Mouse (Mus musculus): ENCODE measurements at regions not wholly inside any gene's neighbourhood (a gene's known extent, or its start where the extent isn't known, plus 50 kb on each side); places are given as distances from the start of the nearest gene placed in this dataset.
A peak's percentile ranks its signal among the peaks of the same experiment; 100 is the strongest.

DNA sequence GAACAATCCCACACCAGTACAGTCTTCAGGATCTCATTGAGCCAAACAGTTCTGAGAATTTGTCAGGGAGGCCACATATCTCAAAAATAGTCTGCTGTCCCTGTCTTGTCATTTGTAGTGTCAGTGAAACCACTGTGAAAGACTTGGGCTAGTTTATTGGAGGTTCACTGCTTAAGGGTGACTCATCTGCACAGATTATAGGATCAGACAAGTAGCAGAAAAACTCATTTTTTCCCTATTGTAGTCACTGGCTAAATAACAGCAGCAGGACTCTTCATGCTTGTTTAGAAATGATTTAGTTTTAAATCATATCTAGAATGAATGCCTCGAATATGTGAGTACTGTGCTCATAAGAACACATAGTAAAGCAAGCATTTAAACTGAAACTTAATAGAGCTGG is 475.2 kb upstream of the Marcks start:
- DNase-seq (ENCODE audit: low read depth): no peak

DNA sequence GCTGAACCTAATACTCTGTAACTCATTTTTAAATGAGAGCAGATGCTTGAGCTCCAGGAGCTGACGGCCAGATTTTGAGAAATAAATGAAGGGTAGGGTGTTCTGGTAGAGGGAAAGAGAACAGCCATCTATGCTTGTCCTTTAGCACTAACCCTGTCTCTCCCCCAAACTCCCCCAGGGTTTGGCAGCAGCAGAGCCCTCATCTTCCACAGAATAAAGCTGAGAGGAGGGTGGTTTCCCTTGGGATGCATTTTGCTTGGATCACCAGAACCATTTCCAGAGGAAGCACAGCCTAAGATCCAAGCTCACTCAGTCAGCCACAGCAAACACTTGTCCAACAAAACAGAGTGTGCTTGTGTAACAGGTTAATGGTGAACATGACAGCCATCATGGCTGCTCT is 464.8 kb upstream of the Marcks start:
- DNase-seq (ENCODE audit: low read depth): no peak

DNA sequence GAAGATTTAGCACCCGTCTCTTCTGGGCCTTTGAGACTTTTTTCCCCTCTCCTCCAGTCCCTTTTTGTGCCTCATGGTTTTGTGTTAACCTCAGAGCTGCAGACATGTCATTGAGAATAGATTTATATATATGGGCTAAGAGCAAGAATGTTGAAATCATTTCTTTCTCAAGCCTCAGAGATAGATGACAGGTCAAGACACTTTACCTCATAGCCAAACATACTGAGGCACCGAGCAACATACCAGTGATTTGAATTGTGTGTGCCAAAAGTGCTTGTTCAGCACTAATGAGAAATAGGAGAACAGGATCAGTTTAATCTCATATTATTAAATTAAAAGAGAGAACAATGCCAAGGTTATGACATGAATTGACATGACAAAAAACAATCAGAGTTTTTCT is 464.2 kb upstream of the Marcks start:
- peak; percentile 44 for DNase-seq (ENCODE audit: low read depth)

DNA sequence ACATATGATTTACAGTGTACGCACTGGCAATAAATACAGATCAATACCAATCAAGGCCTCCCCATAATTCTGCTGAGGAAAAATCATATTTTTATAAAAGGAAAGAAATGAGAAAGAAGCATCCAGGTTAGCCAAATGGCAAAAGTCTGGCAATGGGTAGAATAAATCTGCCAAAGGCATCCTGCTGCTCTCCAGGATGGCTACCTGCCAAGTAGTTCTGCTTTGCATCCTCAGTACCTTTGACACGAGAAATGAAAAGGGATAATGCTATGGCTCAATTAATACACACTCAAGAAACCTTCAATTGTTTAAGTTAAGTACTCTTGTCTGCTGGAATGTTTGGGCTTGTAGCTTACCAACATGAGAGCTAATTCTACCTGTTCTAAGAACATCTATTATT is 451.2 kb upstream of the Marcks start:
- DNase-seq (ENCODE audit: low read depth): no peak

DNA sequence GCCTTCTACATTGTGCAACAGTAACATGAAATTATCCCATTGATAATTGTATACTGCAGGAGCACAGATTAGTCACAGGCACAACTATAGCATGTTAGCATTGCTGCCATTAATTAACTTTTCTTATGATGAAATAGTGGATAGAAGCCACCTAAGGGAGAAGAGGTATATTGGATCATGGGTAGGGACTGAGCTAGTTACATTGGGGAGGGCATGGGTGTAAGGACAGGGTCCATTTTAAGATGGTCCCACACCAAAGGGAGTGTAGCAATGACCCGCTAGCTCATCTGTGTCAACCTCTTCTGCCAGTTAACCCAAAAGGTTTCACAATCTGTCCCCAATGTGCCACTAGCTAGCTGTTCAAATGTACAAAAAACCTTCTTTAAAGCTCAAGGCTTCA is 450.3 kb upstream of the Marcks start:
- no peak for DNase-seq (ENCODE audit: low read depth)

DNA sequence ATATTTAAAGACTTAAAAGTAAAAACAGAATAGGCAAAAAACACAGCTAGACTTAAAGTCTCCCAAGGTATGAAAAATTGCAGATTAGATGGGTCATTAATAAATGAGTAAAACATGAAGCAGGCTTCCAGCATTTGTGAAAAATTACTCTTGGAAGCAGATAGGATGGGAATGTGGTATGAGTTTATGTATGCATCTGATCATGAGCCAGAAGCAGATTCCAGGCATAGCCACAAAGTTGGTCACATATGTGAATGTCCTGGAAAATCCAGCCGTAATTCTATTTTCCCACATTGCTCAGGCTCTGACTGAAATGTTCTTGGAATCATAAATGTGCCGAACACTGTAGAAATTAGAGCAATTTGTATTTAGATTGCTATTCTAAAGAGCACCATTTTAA is 432.5 kb upstream of the Marcks start:
- DNase-seq (ENCODE audit: low read depth): peak; percentile 20

DNA sequence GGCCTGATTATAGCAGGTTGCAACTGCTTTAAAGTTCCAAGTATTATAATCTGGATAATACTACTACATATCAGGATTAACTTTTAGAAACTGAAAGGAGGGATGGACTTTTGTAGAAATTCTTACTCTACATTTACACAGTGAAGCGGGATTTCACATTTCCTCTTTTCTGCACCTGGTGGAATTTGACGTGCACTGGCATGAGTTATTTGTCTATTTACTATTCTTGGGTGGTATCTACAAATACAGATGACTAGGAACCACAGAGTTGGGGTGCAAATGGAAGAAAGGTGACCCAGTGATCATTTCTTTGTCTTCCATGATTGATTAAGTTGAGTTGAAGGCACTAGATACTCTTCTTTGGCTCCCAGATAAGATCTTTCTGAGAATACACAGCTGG is 423.0 kb upstream of the Marcks start:
- DNase-seq (ENCODE audit: low read depth): no peak

DNA sequence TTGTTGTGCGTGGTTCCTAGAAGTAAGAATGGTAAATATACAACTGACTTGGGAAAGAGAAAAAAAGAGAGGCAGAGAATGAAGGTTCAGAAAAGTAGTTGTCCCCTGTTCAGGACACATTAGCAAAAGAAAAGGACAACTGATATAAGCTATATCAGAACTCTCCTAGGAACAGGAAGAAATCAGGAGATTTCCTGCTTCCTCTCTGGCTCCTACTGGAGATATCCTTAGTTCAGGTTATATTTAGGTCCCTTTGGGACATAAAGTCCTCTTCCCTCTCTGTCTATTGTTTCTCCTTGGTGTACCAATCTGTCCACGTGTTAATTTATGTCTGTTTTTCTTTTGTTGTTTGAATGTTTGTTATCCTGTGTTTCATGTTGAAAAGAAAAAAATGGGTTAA is 410.7 kb upstream of the Marcks start:
- DNase-seq (ENCODE audit: low read depth): no peak

DNA sequence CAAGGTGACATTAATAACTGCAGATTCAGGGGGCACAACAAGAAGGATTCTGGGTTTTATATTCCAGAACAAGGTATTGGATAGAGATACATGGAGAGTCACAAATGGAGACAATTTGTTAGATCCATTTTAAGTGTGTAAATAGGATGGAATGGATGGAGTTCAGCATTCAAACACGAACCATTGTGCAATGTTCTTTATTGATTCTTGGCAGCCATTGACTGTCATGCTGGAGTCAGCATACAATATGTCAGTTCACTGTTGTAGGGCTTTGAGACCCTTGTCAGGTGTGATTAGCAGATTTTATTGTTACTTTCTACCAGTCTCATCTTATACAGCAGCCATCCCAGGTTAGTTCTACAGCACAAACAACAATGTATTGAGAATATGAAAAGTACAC is 402.0 kb upstream of the Marcks start:
- no peak for DNase-seq (ENCODE audit: low read depth)

DNA sequence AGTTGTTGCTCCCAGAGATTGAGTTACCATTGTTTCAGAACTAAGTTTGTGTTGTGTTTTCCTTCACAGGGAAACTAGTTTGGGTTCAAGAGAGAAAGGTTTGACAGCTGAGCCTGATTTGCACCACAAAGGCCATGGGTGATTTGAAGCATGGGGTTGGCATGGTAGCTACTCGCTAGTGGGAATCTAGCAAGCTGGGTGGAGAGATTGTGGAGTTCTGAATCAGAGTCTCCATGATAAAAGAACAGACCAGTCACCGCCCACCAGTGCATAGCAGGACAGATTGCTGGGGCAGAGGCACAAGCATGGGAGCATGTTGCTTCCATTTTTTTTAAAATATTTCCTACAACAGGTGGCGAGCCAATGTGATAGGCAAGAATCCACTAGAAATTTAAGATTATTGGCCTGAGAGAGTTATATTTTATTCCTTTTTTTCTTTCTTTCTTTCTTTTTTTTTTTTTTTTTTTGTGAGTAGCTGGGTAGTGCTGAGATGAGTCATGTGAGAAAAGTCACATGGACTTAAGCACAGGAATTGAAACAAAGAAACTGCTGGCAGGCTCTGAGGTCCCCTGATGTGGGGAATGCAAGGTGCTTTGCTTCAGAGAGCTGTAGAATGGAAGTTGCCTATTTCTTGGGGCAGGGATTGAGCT is 367.4 kb upstream of the Marcks start:
- DNase-seq (ENCODE audit: low read depth): no peak

DNA sequence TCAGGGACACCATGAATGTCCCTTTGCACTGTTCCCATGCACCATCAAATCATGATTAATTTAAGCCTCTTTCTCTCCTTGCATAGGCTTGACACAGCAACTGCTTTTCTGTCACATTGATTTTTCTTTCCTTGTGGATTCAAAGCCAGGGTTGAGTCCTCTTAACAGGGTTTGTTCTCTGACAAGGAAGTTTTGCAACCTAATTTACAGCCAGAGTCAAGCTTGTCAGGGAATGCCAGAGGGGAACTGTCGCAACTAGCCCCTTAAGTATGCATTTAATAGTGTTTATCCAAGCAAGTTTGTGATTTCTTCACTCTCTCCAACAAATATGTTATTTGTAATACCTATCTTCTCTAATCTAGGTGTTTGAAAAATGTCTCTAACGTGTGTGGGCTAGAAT is 365.7 kb upstream of the Marcks start:
- no peak for DNase-seq (ENCODE audit: low read depth)

DNA sequence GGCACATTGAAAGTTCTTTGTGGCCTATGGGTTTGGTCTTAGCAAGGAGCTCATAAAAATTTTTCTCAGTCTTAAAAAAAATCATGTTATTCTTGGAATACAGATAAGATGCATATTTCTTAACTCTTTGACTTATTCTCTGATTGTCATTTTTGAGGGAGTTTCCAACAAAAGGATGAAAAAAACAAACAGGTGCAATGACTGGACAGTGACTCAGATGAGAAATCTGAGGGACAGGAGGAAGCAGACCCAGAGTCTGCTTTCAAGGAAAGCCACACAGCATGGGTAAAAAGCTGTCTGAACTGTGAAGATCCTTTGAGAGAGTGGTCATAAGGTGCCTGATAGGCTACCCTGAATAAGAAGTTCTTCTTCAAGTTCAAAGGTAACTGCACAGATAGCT is 363.8 kb upstream of the Marcks start:
- no peak for DNase-seq (ENCODE audit: low read depth)

DNA sequence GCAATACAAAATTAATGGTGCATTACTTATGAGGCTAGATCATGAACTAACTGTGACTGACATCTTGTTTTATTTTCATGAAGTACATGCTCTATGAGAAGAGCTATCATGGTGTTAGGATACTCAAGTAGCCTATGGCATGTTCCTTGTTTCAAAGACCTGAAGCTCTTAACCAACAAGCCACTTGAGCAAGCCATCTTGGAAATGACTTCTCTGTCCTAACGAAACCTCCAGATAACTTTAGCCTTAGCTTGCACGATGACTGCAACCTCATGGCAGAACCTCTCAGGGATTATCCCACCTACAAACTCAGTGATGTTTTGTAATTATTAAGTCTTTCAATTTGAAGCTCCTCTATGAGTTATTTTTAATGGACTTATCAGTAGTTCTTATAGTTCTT is 362.3 kb upstream of the Marcks start:
- no peak for DNase-seq (ENCODE audit: low read depth)

DNA sequence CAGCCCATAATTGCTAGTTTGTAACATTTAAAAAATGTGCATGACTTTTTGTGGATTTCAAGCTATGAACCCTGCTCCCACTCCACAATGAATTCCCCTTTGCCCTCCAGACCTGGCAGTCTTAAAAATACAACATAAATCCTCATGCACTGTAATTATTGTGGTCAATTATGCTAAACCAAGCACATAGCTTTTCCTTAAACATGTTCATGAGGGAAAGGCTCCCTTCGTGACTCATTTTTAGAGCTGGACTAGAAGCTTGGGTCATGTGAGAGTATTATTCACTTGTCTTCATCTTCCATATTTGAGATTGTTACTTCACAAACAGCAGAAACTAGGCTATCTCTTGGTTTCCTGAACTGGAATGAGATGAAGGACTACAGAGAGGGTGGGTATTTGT is 356.7 kb upstream of the Marcks start:
- DNase-seq (ENCODE audit: low read depth): peak; percentile 66

DNA sequence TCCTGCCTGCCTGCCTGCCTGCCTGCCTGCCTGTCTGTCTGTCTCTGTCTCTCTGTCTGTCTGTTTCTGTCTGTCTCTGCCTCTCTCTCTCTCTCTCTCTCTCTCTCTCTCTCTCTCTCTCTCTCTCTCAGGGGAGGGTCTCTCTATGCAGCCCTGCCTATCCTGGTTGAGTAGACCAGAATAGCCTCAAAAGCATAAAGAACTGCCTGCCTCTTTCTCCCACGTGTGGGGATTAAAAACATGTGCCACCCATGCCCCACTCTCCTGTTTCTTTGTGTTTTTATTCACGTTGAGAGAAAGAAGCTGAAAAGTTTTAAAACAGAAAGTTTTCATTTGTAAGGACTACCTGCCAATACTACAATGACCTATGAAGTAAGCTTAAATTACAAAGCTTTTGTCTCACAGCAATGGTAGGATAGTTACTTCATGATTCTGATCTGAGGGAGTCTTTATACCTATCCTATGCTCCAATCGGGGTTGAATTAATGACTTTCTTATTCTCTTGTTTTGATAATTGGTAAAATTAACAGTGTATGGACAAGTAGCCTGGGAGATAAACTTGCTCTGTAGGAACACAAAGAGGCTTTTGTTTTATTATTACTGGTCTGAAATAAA is 355.9 kb upstream of the Marcks start:
- no peak for DNase-seq (ENCODE audit: low read depth)

DNA sequence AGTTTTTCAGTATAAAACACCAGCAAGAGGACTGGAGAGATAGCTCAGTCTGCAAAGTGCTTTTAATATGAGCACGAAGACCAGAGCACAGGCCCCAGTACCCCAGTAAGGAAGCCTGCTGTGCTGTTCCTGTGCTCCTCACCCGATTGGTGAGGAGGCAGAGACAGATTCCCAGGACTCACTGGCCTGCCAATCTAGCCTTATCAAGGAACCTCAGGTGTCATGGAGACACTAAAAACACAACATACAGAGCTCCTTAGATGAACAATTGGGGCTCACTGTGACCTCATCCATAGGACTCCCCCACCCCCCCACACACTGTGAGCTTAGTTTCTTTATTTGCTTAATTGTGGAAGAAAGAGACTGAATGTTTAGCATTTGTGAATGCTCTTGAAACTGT is 355.4 kb upstream of the Marcks start:
- no peak for DNase-seq (ENCODE audit: low read depth)

DNA sequence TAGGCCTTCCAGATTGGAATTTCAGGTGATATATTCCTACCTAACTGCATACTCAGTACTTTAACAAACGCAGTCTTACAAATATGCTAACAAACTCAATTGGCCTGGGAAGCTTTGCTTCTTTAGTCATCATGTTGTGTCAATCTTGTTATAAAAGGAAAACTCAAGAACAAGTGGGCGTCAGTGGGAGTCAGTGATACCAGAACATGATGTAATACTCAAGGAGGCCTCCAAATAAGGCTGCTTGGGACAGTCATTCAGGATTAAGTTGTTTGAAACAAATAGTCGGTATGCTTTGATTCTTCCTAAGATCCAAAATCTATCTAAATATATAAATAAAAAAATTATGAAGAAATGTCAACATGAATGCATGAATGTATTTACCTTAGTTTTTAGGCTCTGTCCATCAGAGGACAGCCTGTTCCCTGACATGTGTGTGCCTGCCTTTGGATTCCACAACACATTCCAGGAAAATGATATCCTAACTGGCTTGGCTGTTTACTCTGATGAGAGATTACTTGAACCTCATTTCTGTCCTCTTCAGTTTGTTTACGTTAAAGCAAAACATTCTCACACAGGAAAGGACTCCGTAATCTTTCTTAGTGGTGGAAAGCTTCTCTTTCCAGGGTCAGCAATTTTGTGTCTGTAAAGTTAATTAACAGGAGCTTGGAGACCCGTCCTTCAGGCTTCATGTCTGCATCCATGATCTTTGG is 345.7 kb upstream of the Marcks start:
- DNase-seq (ENCODE audit: low read depth): no peak

DNA sequence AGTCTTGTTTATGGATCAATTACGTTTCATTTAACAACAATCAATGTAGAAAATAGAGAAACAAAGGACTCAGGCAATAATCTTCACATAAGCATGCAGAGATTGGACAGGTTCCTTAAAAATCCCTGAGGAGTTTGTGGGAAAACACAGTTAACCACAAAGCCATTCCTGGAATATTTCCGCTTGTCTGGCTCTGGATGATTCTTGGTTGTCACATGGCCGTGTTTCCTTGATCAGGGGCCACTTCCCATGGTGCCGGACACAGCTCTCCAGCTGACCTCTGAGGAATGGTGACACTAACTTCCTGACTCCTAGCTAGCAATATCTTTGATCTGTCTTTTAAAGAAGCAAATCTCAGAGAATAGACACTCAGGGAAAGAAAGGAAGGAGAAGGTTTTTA is 344.8 kb upstream of the Marcks start:
- DNase-seq (ENCODE audit: low read depth): peak; percentile 56

DNA sequence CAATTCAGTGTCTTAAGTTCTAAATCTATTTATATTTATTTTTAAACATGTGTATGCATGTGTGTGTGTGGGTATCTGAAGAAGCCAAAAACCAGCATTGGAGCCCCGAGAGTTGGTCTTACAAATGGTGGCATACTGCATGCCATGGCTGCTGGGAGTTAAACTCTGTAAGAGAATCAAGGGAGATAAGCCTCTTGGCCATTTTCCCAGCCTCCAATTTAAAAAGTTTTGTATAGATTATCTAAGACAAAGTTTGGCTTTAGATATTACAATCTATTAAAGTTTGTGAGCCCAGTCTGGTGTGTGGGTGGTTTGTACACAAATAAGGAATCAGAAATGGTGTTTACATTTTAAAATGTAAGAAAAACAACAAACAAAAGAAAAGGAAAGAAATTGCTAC is 343.2 kb upstream of the Marcks start:
- DNase-seq (ENCODE audit: low read depth): no peak

DNA sequence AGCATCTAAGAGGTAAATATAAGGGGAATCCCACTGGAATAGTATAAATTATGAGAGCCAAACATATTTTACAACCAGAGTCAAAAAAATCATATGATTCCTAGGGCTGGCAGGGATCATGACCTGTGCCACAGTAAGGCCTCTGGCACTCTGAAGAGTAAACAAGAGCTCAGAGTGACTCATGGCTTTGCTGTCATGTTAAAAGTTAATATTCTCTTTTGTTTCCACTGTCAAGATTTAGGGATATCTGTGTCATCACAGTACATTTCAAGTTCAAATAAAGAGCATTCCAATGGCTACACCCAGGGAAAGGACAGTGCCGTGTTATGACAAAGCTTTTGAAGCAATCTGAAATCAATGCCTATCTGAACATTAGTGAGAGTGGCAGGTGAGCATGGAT is 341.6 kb upstream of the Marcks start:
- no peak for DNase-seq (ENCODE audit: low read depth)

DNA sequence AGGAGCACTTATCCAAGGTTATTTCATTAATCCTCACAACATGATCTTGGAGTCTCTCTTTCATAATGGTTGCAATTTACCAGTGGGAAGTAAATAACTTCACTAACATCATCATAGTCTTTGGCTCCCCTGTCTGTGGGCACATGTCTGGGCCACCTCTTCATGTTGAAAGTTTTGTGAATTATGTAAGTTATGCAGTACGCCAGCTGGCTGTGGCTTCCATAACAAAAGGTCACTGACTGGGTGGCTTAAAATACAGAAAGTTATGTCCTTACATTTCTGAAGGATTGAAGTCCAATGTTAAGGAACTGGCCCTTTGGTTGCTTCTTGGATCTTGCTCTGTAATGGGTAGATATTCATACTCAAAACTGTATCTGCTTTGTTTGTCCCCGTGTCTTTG is 339.4 kb upstream of the Marcks start:
- no peak for DNase-seq (ENCODE audit: low read depth)

DNA sequence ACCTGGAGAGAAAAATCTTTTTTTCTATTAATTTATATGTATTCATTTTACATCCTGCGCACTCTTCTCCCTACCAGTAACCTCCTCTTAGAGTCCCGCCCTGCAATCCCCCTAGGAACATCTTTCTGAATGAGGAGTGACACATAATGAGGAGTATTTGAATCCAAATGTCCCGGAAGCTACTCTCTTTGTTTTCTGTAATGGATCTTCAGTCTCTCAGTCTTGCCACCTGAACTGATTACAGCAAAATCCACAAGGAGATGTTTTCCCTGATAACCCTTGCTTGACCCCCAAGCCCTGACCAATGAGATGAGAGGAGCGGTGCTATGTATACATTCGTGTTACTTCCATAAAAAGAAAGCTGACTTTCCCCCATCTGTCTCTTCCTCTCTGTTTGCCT is 334.4 kb upstream of the Marcks start:
- no peak for DNase-seq (ENCODE audit: low read depth)

DNA sequence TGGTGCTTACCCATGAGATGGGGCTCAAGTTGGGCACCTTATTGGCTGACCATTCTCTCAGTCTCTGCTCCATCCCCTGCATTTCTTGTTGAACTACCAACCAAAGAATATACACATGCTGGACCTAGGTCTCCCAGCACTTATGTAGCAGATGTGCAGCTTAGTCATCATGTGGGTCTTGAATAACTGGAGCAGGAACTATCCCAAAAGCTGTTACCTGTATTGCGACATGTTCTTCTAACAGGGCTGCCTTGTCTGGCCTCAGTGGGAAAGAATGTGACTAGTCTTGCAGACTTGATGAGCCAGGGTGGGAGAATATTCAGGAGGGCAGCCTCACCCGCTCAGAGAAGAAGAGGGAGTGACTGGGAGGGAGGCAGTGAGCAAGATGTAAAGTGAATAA is 318.7 kb upstream of the Marcks start:
- DNase-seq (ENCODE audit: low read depth): peak; percentile 68

DNA sequence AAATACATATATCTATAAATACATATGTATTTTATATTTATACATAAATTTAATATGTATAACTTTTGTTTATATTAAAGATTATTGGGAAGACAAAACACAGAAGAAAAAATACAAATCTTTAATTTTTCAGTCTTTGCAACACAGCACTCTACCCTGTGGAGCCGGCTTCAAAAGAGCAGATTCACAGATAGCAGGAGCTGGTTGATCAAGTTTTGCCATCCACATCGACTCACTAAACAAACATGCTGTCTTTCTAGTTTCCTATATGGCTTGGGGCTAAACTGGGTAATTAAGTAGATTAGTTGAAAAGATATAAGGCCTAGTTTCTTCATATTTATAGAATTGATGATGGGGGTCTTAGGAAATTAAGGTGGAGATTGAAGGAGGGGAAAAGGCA is 311.2 kb upstream of the Marcks start:
- DNase-seq (ENCODE audit: low read depth): no peak

Data from fibroblast of lung, adult 2 months (primary cell).